Mouse (Mus musculus) MEL (cell line): Measurements from ENCODE around the gene Hmgcr. TPM values are rescaled to one million over a fixed set of nuclear protein-coding genes. Genes with fewer than 3 reads are reported as not detected.
A peak's percentile ranks its signal among the peaks of the same experiment; 100 is the strongest.

Experiments
- DNase-seq: peaks from one replicate; pipeline ENCODE4 v3.0.0; 2011; ENCODE audit warnings: low read depth, low spot score
- H3K27ac ChIP-seq: 2 replicates; pipeline ENCODE4 v1.5.1; 2012; ENCODE audit warnings: low read depth, mild to moderate bottlenecking, control low read depth, low read length, moderate library complexity; ENCODE audit not compliant: control insufficient read depth
- H3K27me3 ChIP-seq, 2 experiments: fragments of 150-350 bp in 1 of 2; sonication (generic) in 1 of 2; 2 replicates each; pipeline ENCODE4 v1.6.1; 2012; ENCODE audit warnings: low read length in 2 of 2, mild to moderate bottlenecking in 2 of 2, improper control_type of control experiment in 1 of 2, moderate library complexity in 1 of 2; ENCODE audit not compliant: insufficient read depth in 2 of 2, control insufficient read depth in 1 of 2
- H3K36me3 ChIP-seq, 2 experiments: 2 replicates each; pipeline ENCODE4 v1.6.1; 2012 to 2014; ENCODE audit warnings: low read length in 2 of 2, improper control_type of control experiment in 1 of 2, inconsistent platforms in 1 of 2, mild to moderate bottlenecking in 1 of 2; ENCODE audit not compliant: insufficient read depth in 2 of 2, control insufficient read depth in 1 of 2
- H3K4me1 ChIP-seq, 2 experiments: fragments of 150-350 bp in 1 of 2; sonication (generic) in 1 of 2; 2 replicates each; pipeline ENCODE4 v1.6.1; 2012; ENCODE audit warnings: low read length in 2 of 2, improper control_type of control experiment in 1 of 2, mild to moderate bottlenecking in 1 of 2; ENCODE audit not compliant: insufficient read depth in 2 of 2, control insufficient read depth in 1 of 2
- H3K4me3 ChIP-seq, 2 experiments: fragments of 150-350 bp in 1 of 2; sonication (generic) in 1 of 2; 2 replicates each; pipeline ENCODE4 v1.5.1; 2012; ENCODE audit warnings: low read depth in 2 of 2, low read length in 2 of 2, mild to moderate bottlenecking in 2 of 2, moderate library complexity in 2 of 2, control low read depth in 1 of 2, improper control_type of control experiment in 1 of 2; ENCODE audit not compliant: control insufficient read depth in 1 of 2, insufficient read depth in 1 of 2
- H3K79me2 ChIP-seq: 2 replicates; pipeline ENCODE4 v1.6.1; 2012; ENCODE audit warnings: mild to moderate bottlenecking, low read length, moderate library complexity; ENCODE audit not compliant: control insufficient read depth, poor library complexity, insufficient read depth
- H3K9ac ChIP-seq: 2 replicates; pipeline ENCODE4 v1.6.1; 2012; ENCODE audit warnings: low read depth, mild to moderate bottlenecking, control low read depth, low read length, moderate library complexity; ENCODE audit not compliant: control insufficient read depth, poor library complexity, severe bottlenecking
- H3K9me3 ChIP-seq: fragments of 150-350 bp; sonication (generic); replicated peaks from 2 replicates; pipeline ENCODE4 v1.6.1; 2012; ENCODE audit warnings: mild to moderate bottlenecking, low read length, improper control_type of control experiment, moderate library complexity; ENCODE audit not compliant: insufficient read depth
- BHLHE40 ChIP-seq: IDR thresholded peaks from 2 replicates; pipeline ENCODE4 v1.6.1; 2012; ENCODE audit warnings: low read depth, mild to moderate bottlenecking, inconsistent platforms, low read length, improper control_type of control experiment, borderline replicate concordance
- CHD1 ChIP-seq: IDR thresholded peaks from 2 replicates; pipeline ENCODE4 v1.6.1; 2012; ENCODE audit warnings: low read depth, mild to moderate bottlenecking, inconsistent platforms, low read length, improper control_type of control experiment
- CHD2 ChIP-seq: IDR thresholded peaks from 2 replicates; pipeline ENCODE4 v1.6.1; 2011; ENCODE audit warnings: low read length, improper control_type of control experiment
- CTCF ChIP-seq, 3 experiments: IDR thresholded peaks in 2 of 3; conservative IDR thresholded peaks in 1 of 3; 2 replicates each; pipeline ENCODE4 v1.5.1; 2011 to 2012; ENCODE audit warnings: low read length in 3 of 3, low read depth in 2 of 3, mild to moderate bottlenecking in 2 of 3, improper control_type of control experiment in 1 of 3, inconsistent platforms in 1 of 3, mixed read lengths in 1 of 3, moderate library complexity in 1 of 3; ENCODE audit not compliant: control insufficient read depth in 1 of 3, insufficient read depth in 1 of 3, poor library complexity in 1 of 3, severe bottlenecking in 1 of 3
- E2F4 ChIP-seq: IDR thresholded peaks from 2 replicates; pipeline ENCODE4 v1.6.1; 2011; ENCODE audit warnings: low read depth, low read length, improper control_type of control experiment, borderline replicate concordance
- ELF1 ChIP-seq: IDR thresholded peaks from 2 replicates; pipeline ENCODE4 v1.6.1; 2014; ENCODE audit warnings: low read depth, mild to moderate bottlenecking, inconsistent platforms, low read length, improper control_type of control experiment, moderate library complexity
- ETS1 ChIP-seq: IDR thresholded peaks from 2 replicates; pipeline ENCODE4 v1.6.1; 2012; ENCODE audit warnings: low read depth, mild to moderate bottlenecking, inconsistent platforms, low read length, improper control_type of control experiment, moderate library complexity
- GABPA ChIP-seq: IDR thresholded peaks from 2 replicates; pipeline ENCODE4 v1.6.1; 2012; ENCODE audit warnings: low read depth, mild to moderate bottlenecking, inconsistent platforms, low read length, improper control_type of control experiment, moderate library complexity
- GATA1 ChIP-seq: IDR thresholded peaks from 2 replicates; pipeline ENCODE4 v1.6.1; 2011; ENCODE audit warnings: low read depth, low read length, improper control_type of control experiment
- HCFC1 ChIP-seq: IDR thresholded peaks from 2 replicates; pipeline ENCODE4 v1.6.1; 2012; ENCODE audit warnings: low read depth, mild to moderate bottlenecking, inconsistent platforms, low read length, improper control_type of control experiment, moderate library complexity
- JUND ChIP-seq: IDR thresholded peaks from 2 replicates; pipeline ENCODE4 v1.6.1; 2011; ENCODE audit warnings: low read depth, mild to moderate bottlenecking, improper control_type of control experiment, low read length
- KAT2A ChIP-seq: conservative IDR thresholded peaks from 2 replicates; pipeline ENCODE4 v1.6.1; 2012; ENCODE audit warnings: low read depth, low read length, improper control_type of control experiment, inconsistent platforms
- MAFK ChIP-seq: IDR thresholded peaks from 2 replicates; pipeline ENCODE4 v1.6.1; 2011; ENCODE audit warnings: low read depth, mild to moderate bottlenecking, low read length, improper control_type of control experiment, borderline replicate concordance
- MAX ChIP-seq: IDR thresholded peaks from 2 replicates; pipeline ENCODE4 v1.6.1; 2011; ENCODE audit warnings: low read length, improper control_type of control experiment
- MAZ ChIP-seq: IDR thresholded peaks from 2 replicates; pipeline ENCODE4 v1.6.1; 2012; ENCODE audit warnings: low read depth, mild to moderate bottlenecking, inconsistent platforms, low read length, improper control_type of control experiment
- MEF2A ChIP-seq: IDR thresholded peaks from 2 replicates; pipeline ENCODE4 v1.6.1; 2014; ENCODE audit warnings: low read depth, mild to moderate bottlenecking, inconsistent platforms, low read length, improper control_type of control experiment; ENCODE audit not compliant: poor library complexity, insufficient replicate concordance, severe bottlenecking; ENCODE audit errors: extremely low read depth
- MXI1 ChIP-seq: IDR thresholded peaks from 2 replicates; pipeline ENCODE4 v1.6.1; 2011; ENCODE audit warnings: mild to moderate bottlenecking, low read depth, low read length, improper control_type of control experiment
- MYB ChIP-seq: IDR thresholded peaks from 2 replicates; pipeline ENCODE4 v1.6.1; 2011; ENCODE audit warnings: mild to moderate bottlenecking, low read depth, low read length, improper control_type of control experiment
- MYC ChIP-seq: IDR thresholded peaks from 2 replicates; pipeline ENCODE4 v1.6.1; 2011; ENCODE audit warnings: low read depth, mild to moderate bottlenecking, low read length, improper control_type of control experiment, moderate library complexity
- NRF1 ChIP-seq: IDR thresholded peaks from 2 replicates; pipeline ENCODE4 v1.6.1; 2014; ENCODE audit warnings: low read depth, mild to moderate bottlenecking, inconsistent platforms, low read length, improper control_type of control experiment, moderate library complexity; ENCODE audit not compliant: poor library complexity, insufficient read depth, severe bottlenecking
- POLR2A ChIP-seq, 2 experiments: IDR thresholded peaks; 2 replicates each; pipeline ENCODE4 v1.6.1; 2011 to 2012; ENCODE audit warnings: low read length in 2 of 2, mild to moderate bottlenecking in 2 of 2, control low read depth in 1 of 2, improper control_type of control experiment in 1 of 2, low read depth in 1 of 2, moderate library complexity in 1 of 2; ENCODE audit not compliant: control insufficient read depth in 1 of 2, insufficient read depth in 1 of 2, poor library complexity in 1 of 2
- POLR2AphosphoS2 ChIP-seq: IDR thresholded peaks from 2 replicates; pipeline ENCODE4 v1.6.1; 2011; ENCODE audit warnings: low read length, improper control_type of control experiment
- POLR2AphosphoS5 ChIP-seq: IDR thresholded peaks from 2 replicates; pipeline ENCODE4 v1.6.1; 2012; ENCODE audit warnings: low read depth, borderline replicate concordance, mild to moderate bottlenecking, inconsistent platforms, low read length, moderate library complexity, mixed read lengths
- RAD21 ChIP-seq: IDR thresholded peaks from 2 replicates; pipeline ENCODE4 v1.6.1; 2011; ENCODE audit warnings: mild to moderate bottlenecking, low read depth, low read length, improper control_type of control experiment
- RCOR1 ChIP-seq: IDR thresholded peaks from 2 replicates; pipeline ENCODE4 v1.6.1; 2012; ENCODE audit warnings: low read depth, mild to moderate bottlenecking, inconsistent platforms, low read length, improper control_type of control experiment
- SIN3A ChIP-seq: IDR thresholded peaks from 2 replicates; pipeline ENCODE4 v1.6.1; 2012; ENCODE audit warnings: low read length, improper control_type of control experiment, inconsistent platforms
- SMC3 ChIP-seq: IDR thresholded peaks from 2 replicates; pipeline ENCODE4 v1.6.1; 2011; ENCODE audit warnings: low read depth, low read length, improper control_type of control experiment
- TAL1 ChIP-seq: IDR thresholded peaks from 2 replicates; pipeline ENCODE4 v1.6.1; 2012; ENCODE audit warnings: mild to moderate bottlenecking, inconsistent platforms, low read length, moderate library complexity, mixed read lengths
- TBP ChIP-seq: IDR thresholded peaks from 2 replicates; pipeline ENCODE4 v1.8.0; 2011; ENCODE audit warnings: low read depth, low read length, improper control_type of control experiment
- TCF12 ChIP-seq: IDR thresholded peaks from 2 replicates; pipeline ENCODE4 v1.6.1; 2014; ENCODE audit warnings: low read depth, mild to moderate bottlenecking, inconsistent platforms, low read length, improper control_type of control experiment, moderate library complexity
- UBTF ChIP-seq: IDR thresholded peaks from 2 replicates; pipeline ENCODE4 v1.6.1; 2012; ENCODE audit warnings: low read depth, mild to moderate bottlenecking, inconsistent platforms, low read length, improper control_type of control experiment, moderate library complexity, borderline replicate concordance; ENCODE audit not compliant: insufficient read depth
- USF2 ChIP-seq, 2 experiments: IDR thresholded peaks; 2 replicates each; pipeline ENCODE4 v1.6.1; 2011 to 2012; ENCODE audit warnings: improper control_type of control experiment in 2 of 2, low read length in 2 of 2, borderline replicate concordance in 1 of 2, inconsistent platforms in 1 of 2, low read depth in 1 of 2, mild to moderate bottlenecking in 1 of 2; ENCODE audit not compliant: insufficient read depth in 1 of 2
- ZC3H11A ChIP-seq: IDR thresholded peaks from 2 replicates; pipeline ENCODE4 v1.6.1; 2012; ENCODE audit warnings: low read depth, mild to moderate bottlenecking, inconsistent platforms, low read length, improper control_type of control experiment
- ZKSCAN1 ChIP-seq: IDR thresholded peaks from 2 replicates; pipeline ENCODE4 v1.6.1; 2012; ENCODE audit warnings: low read depth, mild to moderate bottlenecking, inconsistent platforms, low read length, improper control_type of control experiment, moderate library complexity
- ZMIZ1 ChIP-seq: IDR thresholded peaks from 2 replicates; pipeline ENCODE4 v1.6.1; 2012; ENCODE audit warnings: low read depth, mild to moderate bottlenecking, inconsistent platforms, low read length, improper control_type of control experiment, moderate library complexity
- ZNF384 ChIP-seq: IDR thresholded peaks from 2 replicates; pipeline ENCODE4 v1.6.1; 2012; ENCODE audit warnings: low read depth, mild to moderate bottlenecking, inconsistent platforms, low read length, improper control_type of control experiment
- polyA plus RNA-seq, 2 experiments: library from polyadenylated mRNA; stranded (reverse) in 1 of 2; unstranded in 1 of 2; fragments of >175 nt in 1 of 2; fragments of >200 nt in 1 of 2; gene quantifications; 2 replicates each; pipeline versions ENCODE4 v1.2.1 to v1.2.4; 2012; ENCODE audit warnings: low replicate concordance in 2 of 2, low read depth in 1 of 2; ENCODE audit not compliant: insufficient read length in 2 of 2, insufficient read depth in 1 of 2, missing spikeins in 1 of 2
- total RNA-seq: library from RNA; depleted of rRNA; stranded (reverse); fragments of 300-350 nt; gene quantifications from 2 replicates; pipeline ENCODE4 v1.2.3, GENCODE M21; 2012

The Hmgcr gene
- total and polyA plus RNA-seq, 3 experiments, result 52.5 to 69.8 TPM; not detected in 1

DNA sequence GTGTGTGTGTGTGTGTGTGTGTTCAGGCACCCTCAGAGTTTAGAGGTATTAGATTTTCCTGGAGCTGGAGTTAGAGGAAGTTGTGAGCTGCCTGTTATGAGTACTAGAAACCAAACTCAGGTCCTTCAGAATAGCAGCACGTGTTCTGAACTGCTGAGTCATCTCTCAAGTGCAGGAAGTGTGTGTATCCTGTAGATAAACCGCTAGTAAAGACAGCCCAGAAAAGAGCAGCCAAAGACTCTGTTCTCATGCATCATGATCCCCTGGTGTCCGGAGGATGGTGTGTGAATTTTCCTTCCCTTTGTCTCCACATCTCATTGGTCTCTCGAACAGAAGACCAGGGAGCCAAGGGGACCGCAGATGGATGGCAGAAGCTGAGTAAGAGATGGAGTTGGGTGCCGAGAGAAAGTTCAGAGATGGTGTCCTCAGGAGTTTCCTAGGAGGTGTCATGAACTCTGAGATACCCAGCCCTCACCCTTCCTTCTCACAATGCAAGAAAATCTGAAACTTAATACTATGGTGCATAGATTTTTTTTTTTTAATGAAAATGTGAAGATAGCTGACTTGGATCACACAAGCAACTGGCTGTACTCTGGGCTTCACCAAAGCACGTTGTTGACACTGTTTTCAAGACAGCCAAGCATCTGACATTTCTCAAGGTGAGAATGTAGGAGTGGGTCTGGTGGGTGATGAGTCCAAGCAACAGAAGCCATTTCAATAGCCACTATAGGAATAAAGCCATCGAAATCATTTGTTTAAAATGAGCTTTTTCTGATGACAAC is 27.3 kb upstream of the Hmgcr start:
- peak overlapping the region; percentile 42 to 44 for H3K4me3 ChIP-seq
- no peaks in the 10 kb centered on the region for H3K27me3 ChIP-seq
- H3K79me2 ChIP-seq, result no peaks in the 10 kb centered on the region
- H3K36me3 ChIP-seq, result peaks cover 0 to 15% of the 10 kb centered on the region in 2 experiments; a peak in 2 of 4 replicates
- peak overlapping the region; percentile 85 for H3K27ac ChIP-seq
- H3K4me1 ChIP-seq, result peaks cover 11 to 14% of the 10 kb centered on the region in 2 experiments
- H3K9ac ChIP-seq, result peak overlapping the region; percentile 48
- no peaks in the 10 kb centered on the region for H3K9me3 ChIP-seq
- DNase-seq, result peak; percentile 96
- TF ChIP-seq CHD2 (no peak), TBP (0 out of 2 replicates have a peak, but pooled peaks have one; percentile 31), MAX (peak; percentile 99), POLR2A (IDR thresholded peaks at IDR 0.05; ENCODE audit: control insufficient read depth in 1 of 2, insufficient read depth in 1 of 2, low read depth in 1 of 2, low read length in 2 of 2, poor library complexity in 1 of 2) (peak in 1 of 2 experiments; percentile 28; a peak in 1 of 4 replicates), SMC3 (no peak), MEF2A (no peak), KAT2A (no peak; the same call in 1 of the 2 replicates), ELF1 (no peak; the same call in 1 of the 2 replicates), MAFK (peak; percentile 99), NRF1 (no peak), CHD1 (no peak), RCOR1 (peak; percentile 81), GABPA (peak; percentile 98), USF2 (IDR thresholded peaks at IDR 0.05; ENCODE audit: borderline replicate concordance in 1 of 2, insufficient read depth in 1 of 2, low read depth in 1 of 2, low read length in 2 of 2) (no peak), CTCF (IDR thresholded peaks at IDR 0.05 in 2 of 3, conservative IDR thresholded peaks at IDR 0.05 in 1 of 3; ENCODE audit: control insufficient read depth in 1 of 3, insufficient read depth in 1 of 3, low read depth in 2 of 3, low read length in 3 of 3, poor library complexity in 1 of 3, severe bottlenecking in 1 of 3) (no peak), SIN3A (peak; percentile 95), MXI1 (peak; percentile 98), MAZ (no peak), BHLHE40 (peak; percentile 98), TCF12 (peak; percentile 97), ZNF384 (peak; percentile 51), E2F4 (no peak), MYC (peak; percentile 100), MYB (peak; percentile 75), POLR2AphosphoS5 (no peak), TAL1 (peak; percentile 93), ZKSCAN1 (no peak), ETS1 (peak; percentile 97), GATA1 (peak; percentile 94), ZC3H11A (no peak), RAD21 (no peak), JUND (peak; percentile 81), POLR2AphosphoS2 (no peak), HCFC1 (peak; percentile 36; the same call in 1 of the 2 replicates), UBTF (no peak), ZMIZ1 (no peak)
